Mouse (Mus musculus) liver, adult 2 months (tissue): Measurements from ENCODE around the gene Tead2. TPM values are rescaled to one million over a fixed set of nuclear protein-coding genes. Genes with fewer than 3 reads are reported as not detected.

ENCODE experiments used
- DNase-seq: peaks from one replicate; pipeline ENCODE4 v3.0.0-alpha.2; 2011; ENCODE audit warnings: low read depth, low spot score; ENCODE audit errors: extremely low read depth
- H3K27ac ChIP-seq: fragments of 200-500 bp; replicated peaks from 2 replicates; pipeline ENCODE4 v1.5.1; 2012; ENCODE audit warnings: low read depth, mild to moderate bottlenecking, control low read depth, inconsistent platforms, low read length; ENCODE audit not compliant: insufficient read depth
- H3K27me3 ChIP-seq: fragments of 200-500 bp; 2 replicates; pipeline ENCODE4 v1.6.1; 2012; ENCODE audit warnings: mild to moderate bottlenecking, moderate library complexity, low read length, inconsistent platforms; ENCODE audit not compliant: control insufficient read depth, insufficient read depth
- H3K36me3 ChIP-seq: fragments of 200-500 bp; 2 replicates; pipeline ENCODE4 v1.6.1; 2012; ENCODE audit warnings: low read length, inconsistent platforms; ENCODE audit not compliant: control insufficient read depth, insufficient read depth
- H3K4me1 ChIP-seq: fragments of 200-500 bp; 2 replicates; pipeline ENCODE4 v1.6.1; 2011; ENCODE audit warnings: low read length; ENCODE audit not compliant: control insufficient read depth, insufficient read depth
- H3K4me3 ChIP-seq: fragments of 200-500 bp; 2 replicates; pipeline ENCODE4 v1.5.1; 2011; ENCODE audit warnings: low read depth, mild to moderate bottlenecking, control low read depth, low read length, moderate library complexity; ENCODE audit not compliant: insufficient read depth
- H3K79me2 ChIP-seq: fragments of 200-500 bp; 2 replicates; pipeline ENCODE4 v1.6.1; 2012; ENCODE audit warnings: inconsistent platforms, mild to moderate bottlenecking, low read length, moderate library complexity; ENCODE audit not compliant: control insufficient read depth, insufficient read depth
- H3K9ac ChIP-seq: fragments of 200-500 bp; 2 replicates; pipeline ENCODE4 v1.6.1; 2012; ENCODE audit warnings: low read depth, mild to moderate bottlenecking, control low read depth, inconsistent platforms, low read length
- CTCF ChIP-seq: fragments of 200-500 bp; IDR thresholded peaks from 2 replicates; pipeline ENCODE4 v1.5.1; 2011; ENCODE audit warnings: low read depth, low read length, control low read depth
- POLR2A ChIP-seq: fragments of 200-500 bp; IDR thresholded peaks from 2 replicates; pipeline ENCODE4 v1.6.1; 2011; ENCODE audit warnings: low read length, control low read depth; ENCODE audit not compliant: insufficient read depth; ENCODE audit errors: extremely low read depth
- WGBS: fragments of 180-500 bp; shearing (Covaris S2); methylation state at CpG from one replicate; pipeline ENCODE4 v1.1.7; 2018; 5-methylcytosine and 5-hydroxymethylcytosine counted together
- polyA plus RNA-seq: library from polyadenylated mRNA; depleted of rRNA; stranded (reverse); fragments of >200 nt; gene quantifications from 2 replicates; pipeline ENCODE4 v1.2.3, GENCODE M21; 2012; rRNA removed
- total RNA-seq: library from RNA; depleted of rRNA; stranded (reverse); fragments of >200 nt; gene quantifications from 2 replicates; pipeline ENCODE4 v1.2.3, GENCODE M21; 2014; rRNA removed

Gene Tead2
- 1.2 and 1.5 TPM in 2 replicates for total RNA-seq
- polyA plus RNA-seq: 0.97 and 2.9 TPM in 2 replicates

DNA sequence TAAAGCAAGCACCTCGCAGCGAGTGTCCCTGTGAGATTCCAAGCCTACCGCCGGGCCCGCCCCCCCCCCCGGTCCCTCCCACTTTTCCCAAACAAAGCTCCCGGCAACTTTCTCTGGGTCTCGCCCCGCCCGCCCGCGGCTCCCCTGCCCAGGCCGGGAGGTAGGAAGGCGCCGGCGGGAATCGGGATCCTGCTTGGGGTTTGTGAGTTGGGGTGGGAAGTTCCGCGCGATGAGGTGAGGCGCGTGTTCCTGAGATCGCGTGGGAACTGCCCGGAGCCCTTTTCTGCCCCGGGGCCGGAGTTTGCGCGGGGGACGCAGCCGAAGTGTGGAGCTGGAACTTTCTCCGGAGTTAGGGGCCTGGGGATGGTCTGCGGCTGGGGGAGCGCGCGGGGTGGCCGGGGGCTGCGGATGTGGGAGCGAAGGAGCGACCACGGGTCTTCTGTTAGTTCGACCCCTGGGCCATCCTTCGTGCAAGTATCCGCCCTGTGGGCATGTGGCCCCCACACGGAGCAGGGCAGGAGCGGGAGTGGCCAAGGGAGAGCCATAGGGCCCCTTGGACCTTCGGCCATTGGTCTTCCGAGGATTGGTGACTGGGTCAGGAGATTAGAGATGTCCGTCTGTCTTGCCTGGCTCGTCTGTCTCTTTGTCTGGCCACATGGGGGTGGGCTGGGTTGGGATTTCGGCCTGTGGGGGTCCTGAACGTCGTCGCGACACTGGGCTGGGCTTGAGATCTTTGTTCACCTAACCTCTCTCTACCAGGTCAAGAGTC, at the start of gene Tead2:
Tead2 (plus strand) TSS at position 81 of the 769 bp plus-strand sequence.
- no peaks in the 10 kb centered on the region for H3K36me3 ChIP-seq
- no peaks in the 10 kb centered on the region for H3K79me2 ChIP-seq
- H3K9ac ChIP-seq: peak within 1 kb of the TSS; percentile 71
- TF ChIP-seq POLR2A: no peak
- TF ChIP-seq CTCF: no peak
- peaks cover 3% of the 10 kb centered on the region; the same call in 1 of the 2 replicates for H3K27me3 ChIP-seq
- no peak within 1 kb of the TSS for H3K27ac ChIP-seq
- no peak for DNase-seq
- peak within 1 kb of the TSS; percentile 73 for H3K4me3 ChIP-seq
- peaks cover 3% of the 10 kb centered on the region for H3K4me1 ChIP-seq
- WGBS: 2% methylated on average over 55 of the region's 55 CpGs

DNA sequence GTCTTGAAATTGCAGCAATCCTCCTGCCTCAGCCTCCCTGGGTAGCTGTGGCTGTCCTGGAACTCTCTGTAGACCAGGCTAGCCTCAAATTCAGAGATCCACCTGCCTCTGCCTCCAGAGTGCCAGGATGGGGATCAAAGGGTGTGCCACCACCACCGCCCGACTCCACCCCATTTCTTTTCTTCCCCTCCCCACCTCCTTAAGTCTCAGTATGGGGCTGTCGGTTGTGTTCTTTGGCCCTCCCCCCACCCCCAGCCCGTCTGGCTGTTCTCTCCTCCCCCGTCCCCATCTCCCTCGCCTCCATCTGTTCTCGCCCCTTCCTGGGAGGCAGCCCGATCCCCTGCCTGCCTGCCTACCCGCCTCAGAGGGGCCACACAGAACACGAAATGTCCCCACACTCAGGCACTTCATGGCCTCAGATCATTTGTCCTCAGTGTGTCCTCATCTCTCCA, 48.6 kb upstream of the Tead2 start:
- no peaks in the 10 kb centered on the region for H3K36me3 ChIP-seq
- 42% methylated on average over 10 of the region's 10 CpGs for WGBS
- no peak overlapping the region for H3K9ac ChIP-seq
- peaks cover 29% of the 10 kb centered on the region; the same call in 1 of the 2 replicates for H3K27me3 ChIP-seq
- TF ChIP-seq POLR2A: no peak
- TF ChIP-seq CTCF: no peak
- H3K4me1 ChIP-seq: no peaks in the 10 kb centered on the region
- H3K79me2 ChIP-seq: no peaks in the 10 kb centered on the region
- H3K4me3 ChIP-seq: no peak overlapping the region
- no peak for DNase-seq
- no peak overlapping the region for H3K27ac ChIP-seq

DNA sequence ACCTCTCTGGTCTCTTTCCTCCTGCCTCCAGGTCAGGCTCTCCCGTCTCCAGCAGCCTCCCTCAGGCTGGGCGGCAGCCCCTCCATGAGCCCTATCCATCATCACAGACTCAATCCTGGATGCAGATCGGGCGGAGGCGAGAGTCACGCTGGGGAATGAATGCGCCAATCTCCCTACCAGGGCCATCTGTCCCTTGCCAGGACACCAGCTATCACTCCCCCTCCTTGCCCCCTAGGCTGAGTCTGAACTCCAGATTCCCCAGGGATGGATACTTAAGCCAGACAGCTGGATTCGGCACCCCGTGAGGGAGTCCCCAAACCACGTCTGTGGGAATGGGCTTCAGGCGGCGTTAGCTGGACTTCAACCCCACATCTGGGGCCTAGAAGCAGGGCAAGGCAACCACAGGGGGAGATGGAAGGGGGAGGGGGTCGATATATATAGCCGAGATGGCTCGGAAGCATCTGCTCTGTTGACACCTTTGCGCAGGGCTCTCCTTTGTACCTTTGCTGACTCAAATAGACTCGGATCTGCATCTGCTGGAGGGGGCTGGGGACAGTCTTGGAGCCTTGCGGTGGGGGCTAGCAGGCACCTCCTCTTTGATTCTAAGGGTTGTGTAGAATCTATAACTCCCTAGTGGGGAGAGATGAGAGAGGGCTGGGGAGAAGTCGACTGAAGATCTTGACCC, 47.6 kb upstream of the Tead2 start:
- Histone ChIP-seq H3K9ac (no peak overlapping the region), H3K27ac (no peak overlapping the region), H3K36me3 (no peaks in the 10 kb centered on the region), H3K4me1 (no peaks in the 10 kb centered on the region), H3K79me2 (no peaks in the 10 kb centered on the region), H3K4me3 (no peak overlapping the region), H3K27me3 (peaks cover 29% of the 10 kb centered on the region; the same call in 1 of the 2 replicates)
- TF ChIP-seq POLR2A: no peak
- WGBS: 9% methylated on average over 19 of the region's 19 CpGs
- no peak for DNase-seq

DNA sequence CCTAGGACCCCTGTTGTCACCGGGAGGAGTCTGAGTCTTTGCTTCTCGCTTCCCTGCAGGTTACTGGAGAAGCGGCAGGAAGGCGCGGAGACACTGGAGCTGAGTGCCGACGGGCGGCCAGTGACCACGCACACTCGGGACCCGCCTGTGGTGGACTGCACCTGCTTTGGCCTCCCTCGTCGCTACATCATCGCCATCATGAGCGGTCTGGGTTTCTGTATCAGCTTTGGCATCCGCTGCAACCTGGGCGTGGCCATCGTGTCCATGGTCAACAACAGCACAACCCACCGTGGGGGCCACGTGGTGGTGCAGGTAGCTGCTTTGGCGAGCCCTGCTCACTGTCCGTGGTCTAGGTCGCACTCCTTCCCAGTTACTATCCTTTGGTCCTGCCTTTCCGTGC, 46.9 kb upstream of the Tead2 start:
- TF ChIP-seq POLR2A (no peak), CTCF (no peak)
- peaks cover 29% of the 10 kb centered on the region; the same call in 1 of the 2 replicates for H3K27me3 ChIP-seq
- no peak overlapping the region for H3K4me3 ChIP-seq
- H3K4me1 ChIP-seq: no peaks in the 10 kb centered on the region
- no peaks in the 10 kb centered on the region for H3K36me3 ChIP-seq
- no peak overlapping the region for H3K9ac ChIP-seq
- no peak for DNase-seq
- no peak overlapping the region for H3K27ac ChIP-seq
- H3K79me2 ChIP-seq: no peaks in the 10 kb centered on the region
- WGBS: 10% methylated on average over 24 of the region's 24 CpGs

DNA sequence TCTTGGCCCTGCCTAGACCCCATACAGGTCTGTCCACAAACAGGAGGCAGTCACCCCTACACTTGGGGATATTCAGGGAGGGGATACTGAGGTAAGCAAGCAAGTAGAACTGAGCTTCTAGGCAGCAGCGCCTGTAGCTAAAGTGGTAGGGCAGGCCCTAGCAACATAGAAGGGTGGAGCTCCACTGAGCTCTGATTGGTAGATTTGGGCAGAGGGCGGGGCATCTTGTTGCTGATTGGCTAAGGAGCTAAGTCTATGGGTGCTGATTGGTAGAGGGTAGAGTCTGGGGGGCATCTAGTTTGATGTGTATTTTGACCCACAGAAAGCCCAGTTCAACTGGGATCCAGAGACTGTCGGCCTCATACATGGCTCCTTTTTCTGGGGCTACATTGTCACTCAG, 46.1 kb upstream of the Tead2 start:
- TF ChIP-seq CTCF (no peak), POLR2A (no peak)
- Histone ChIP-seq H3K4me1 (no peaks in the 10 kb centered on the region), H3K27me3 (peaks cover 29% of the 10 kb centered on the region; the same call in 1 of the 2 replicates), H3K4me3 (no peak overlapping the region), H3K79me2 (no peaks in the 10 kb centered on the region), H3K27ac (no peak overlapping the region), H3K36me3 (no peaks in the 10 kb centered on the region), H3K9ac (no peak overlapping the region)
- 92% methylated on average over 3 of the region's 3 CpGs for WGBS
- DNase-seq: no peak
